Mouse (Mus musculus): ENCODE results near the gene Racgap1. TPM values are rescaled to one million over a fixed set of nuclear protein-coding genes. Genes with fewer than 3 reads are reported as not detected.

Gene Racgap1
- polyA plus RNA-seq, 1 experiment from 2014 or later = 139 TPM

GRCm38 (mm10) chr15:99663964-99664599 lies 12.6 kb upstream of the Racgap1 start:
- Histone ChIP-seq H3K4me3 (replicated peaks) (peak overlapping the region; percentile 47), H3K36me3 (no peaks in the 10 kb centered on the region), H3K4me1 (replicated peaks) (peaks cover 27% of the 10 kb centered on the region), H3K27ac (no peak overlapping the region), H3K9me3 (no peaks in the 10 kb centered on the region), H3K9ac (replicated peaks) (peak overlapping the region; percentile 45), H3K4me2 (peak overlapping the region; percentile 91), H3K27me3 (peaks cover 49% of the 10 kb centered on the region)
- ATAC-seq (ENCODE audit: insufficient number of reproducible peaks, insufficient read depth, low FRiP score, low TSS enrichment, low read depth) = no peak
- 2% methylated on average over 17 of the region's 17 CpGs for WGBS

GRCm38 (mm10) chr15:99662371-99662770 lies 10.9 kb upstream of the Racgap1 start:
- Histone ChIP-seq H3K9ac (replicated peaks) (no peak overlapping the region), H3K4me1 (replicated peaks) (peaks cover 24% of the 10 kb centered on the region), H3K36me3 (no peaks in the 10 kb centered on the region), H3K27me3 (peaks cover 40% of the 10 kb centered on the region), H3K9me3 (no peaks in the 10 kb centered on the region), H3K4me3 (replicated peaks) (no peak overlapping the region), H3K27ac (no peak overlapping the region), H3K4me2 (no peak overlapping the region)
- WGBS = 28% methylated on average over 7 of the region's 7 CpGs
- ATAC-seq (ENCODE audit: insufficient number of reproducible peaks, insufficient read depth, low FRiP score, low TSS enrichment, low read depth) = no peak

GRCm38 (mm10) chr15:99661121-99661830 lies 9.8 kb upstream of the Racgap1 start:
- H3K9ac ChIP-seq (replicated peaks) = no peak overlapping the region
- no peaks in the 10 kb centered on the region for H3K9me3 ChIP-seq
- 92% methylated on average over 15 of the region's 15 CpGs for WGBS
- peaks cover 38% of the 10 kb centered on the region for H3K27me3 ChIP-seq
- H3K4me3 ChIP-seq (replicated peaks) = no peak overlapping the region
- H3K4me1 ChIP-seq (replicated peaks) = peaks cover 24% of the 10 kb centered on the region
- H3K4me2 ChIP-seq = no peak overlapping the region
- no peak overlapping the region for H3K27ac ChIP-seq
- no peaks in the 10 kb centered on the region for H3K36me3 ChIP-seq
- no peak for ATAC-seq (ENCODE audit: insufficient number of reproducible peaks, insufficient read depth, low FRiP score, low TSS enrichment, low read depth)

DNA sequence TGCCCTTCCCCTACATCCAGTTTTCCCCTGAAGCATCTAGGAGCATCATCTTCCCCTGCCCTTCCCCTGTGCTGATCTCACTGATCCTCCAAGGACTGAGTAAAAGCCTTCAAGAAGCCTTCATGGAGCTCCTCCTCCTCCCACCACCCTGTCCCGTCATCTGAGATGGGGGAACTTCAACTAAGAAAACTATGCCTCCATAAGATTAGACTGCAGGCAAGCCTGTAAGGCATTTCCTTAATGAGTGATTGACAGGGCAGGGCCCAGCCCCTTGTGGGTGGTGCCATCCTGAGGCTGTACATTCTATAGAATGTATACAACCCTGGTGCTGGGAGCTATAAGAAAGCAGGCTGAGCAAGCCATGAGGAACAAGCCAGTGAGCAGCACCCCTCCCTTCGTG lies 7.0 kb upstream of the Racgap1 start:
- 50% methylated on average over 2 of the region's 2 CpGs for WGBS
- no peak overlapping the region for H3K27ac ChIP-seq
- H3K9me3 ChIP-seq = no peaks in the 10 kb centered on the region
- peaks cover 14% of the 10 kb centered on the region for H3K4me1 ChIP-seq (replicated peaks)
- no peak for ATAC-seq (ENCODE audit: insufficient number of reproducible peaks, insufficient read depth, low FRiP score, low TSS enrichment, low read depth)
- no peak overlapping the region for H3K4me2 ChIP-seq
- H3K36me3 ChIP-seq = no peaks in the 10 kb centered on the region
- peaks cover 41% of the 10 kb centered on the region for H3K27me3 ChIP-seq
- no peak overlapping the region for H3K4me3 ChIP-seq (replicated peaks)
- no peak overlapping the region for H3K9ac ChIP-seq (replicated peaks)

GRCm38 (mm10) chr15:99655956-99656355 lies 4.5 kb upstream of the Racgap1 start:
- no peak for ATAC-seq (ENCODE audit: insufficient number of reproducible peaks, insufficient read depth, low FRiP score, low TSS enrichment, low read depth)
- Histone ChIP-seq H3K36me3 (no peaks in the 10 kb centered on the region), H3K9me3 (no peaks in the 10 kb centered on the region), H3K9ac (replicated peaks) (no peak overlapping the region), H3K4me3 (replicated peaks) (no peak overlapping the region), H3K4me2 (no peak overlapping the region), H3K4me1 (replicated peaks) (peaks cover 10% of the 10 kb centered on the region), H3K27me3 (peaks cover 49% of the 10 kb centered on the region), H3K27ac (no peak overlapping the region)
- WGBS = 42% methylated on average over 9 of the region's 9 CpGs

GRCm38 (mm10) chr15:99653876-99654275 lies 2.4 kb upstream of the Racgap1 start:
- H3K27ac ChIP-seq = no peak overlapping the region
- H3K4me1 ChIP-seq (replicated peaks) = peaks cover 30% of the 10 kb centered on the region
- 2% methylated on average over 21 of the region's 21 CpGs for WGBS
- H3K9me3 ChIP-seq = no peaks in the 10 kb centered on the region
- peak overlapping the region; percentile 45; the same call in 1 of the 2 replicates for H3K9ac ChIP-seq (replicated peaks)
- no peaks in the 10 kb centered on the region for H3K36me3 ChIP-seq
- peaks cover 49% of the 10 kb centered on the region for H3K27me3 ChIP-seq
- peak overlapping the region; percentile 29 for H3K4me3 ChIP-seq (replicated peaks)
- peak overlapping the region; percentile 51 for H3K4me2 ChIP-seq
- no peak for ATAC-seq (ENCODE audit: insufficient number of reproducible peaks, insufficient read depth, low FRiP score, low TSS enrichment, low read depth)

- 2% methylated on average over 8 of the region's 8 CpGs for WGBS
- Histone ChIP-seq H3K27me3 (peaks cover 49% of the 10 kb centered on the region), H3K9me3 (no peaks in the 10 kb centered on the region), H3K4me1 (replicated peaks) (peaks cover 35% of the 10 kb centered on the region), H3K9ac (replicated peaks) (0 out of 2 replicates have a peak overlapping the region, but pooled peaks have one; percentile 45), H3K36me3 (no peaks in the 10 kb centered on the region), H3K4me3 (replicated peaks) (peak overlapping the region; percentile 29), H3K27ac (no peak overlapping the region), H3K4me2 (peak overlapping the region; percentile 51)
- ATAC-seq (ENCODE audit: insufficient number of reproducible peaks, insufficient read depth, low FRiP score, low TSS enrichment, low read depth) = no peak
Measured at GRCm38 (mm10) chr15:99653291-99653690, 1.8 kb upstream of the Racgap1 start.

DNA sequence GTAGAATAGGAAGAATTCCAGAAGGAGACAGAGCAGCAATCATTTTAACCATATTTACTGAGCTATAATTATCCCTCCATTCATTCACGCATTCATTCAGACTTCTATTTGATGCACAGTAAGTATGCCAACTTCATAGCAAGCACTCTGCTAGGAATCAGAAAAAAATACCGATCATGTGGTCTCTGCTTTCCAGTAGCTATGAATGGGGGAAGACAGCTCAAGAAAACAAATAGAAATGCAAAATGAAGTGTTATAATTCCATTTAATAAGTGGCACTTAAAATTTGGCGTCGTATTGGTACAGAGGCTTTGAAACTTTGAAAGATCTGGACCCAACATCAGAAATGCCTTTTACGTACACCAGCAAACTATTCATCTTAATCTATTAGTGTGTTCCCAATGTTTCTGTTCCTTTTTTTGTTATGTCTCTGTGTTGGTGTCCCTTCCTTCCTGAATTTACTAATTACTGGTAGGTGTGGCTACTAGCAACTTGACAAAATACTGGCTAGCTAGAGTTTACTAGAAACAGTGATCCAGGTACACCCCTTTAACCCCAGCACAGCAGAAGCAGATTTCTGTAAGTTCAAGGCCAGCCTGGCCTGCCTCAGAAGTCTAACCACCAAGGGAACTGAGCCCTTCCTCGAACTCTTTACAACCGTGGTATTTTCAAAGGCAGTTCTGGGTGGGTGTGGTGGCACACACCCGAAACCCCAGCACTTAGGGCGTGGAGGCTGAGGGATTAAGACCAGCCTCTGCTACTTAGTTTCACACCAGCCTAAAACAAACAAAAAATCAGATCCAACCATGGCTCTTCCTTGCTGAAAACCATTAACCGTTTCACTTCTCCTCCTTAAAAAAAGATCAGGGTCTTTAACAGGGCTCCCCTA lies 772 bp upstream of the Racgap1 start:
- Histone ChIP-seq H3K9ac (replicated peaks) (no peak overlapping the region), H3K4me1 (replicated peaks) (peaks cover 42% of the 10 kb centered on the region), H3K9me3 (no peaks in the 10 kb centered on the region), H3K27ac (no peak overlapping the region), H3K27me3 (peaks cover 49% of the 10 kb centered on the region), H3K4me2 (peak overlapping the region; percentile 74), H3K4me3 (replicated peaks) (peak overlapping the region; percentile 86), H3K36me3 (no peaks in the 10 kb centered on the region)
- no peak for ATAC-seq (ENCODE audit: insufficient number of reproducible peaks, insufficient read depth, low FRiP score, low TSS enrichment, low read depth)
- 72% methylated on average over 10 of the region's 10 CpGs for WGBS

DNA sequence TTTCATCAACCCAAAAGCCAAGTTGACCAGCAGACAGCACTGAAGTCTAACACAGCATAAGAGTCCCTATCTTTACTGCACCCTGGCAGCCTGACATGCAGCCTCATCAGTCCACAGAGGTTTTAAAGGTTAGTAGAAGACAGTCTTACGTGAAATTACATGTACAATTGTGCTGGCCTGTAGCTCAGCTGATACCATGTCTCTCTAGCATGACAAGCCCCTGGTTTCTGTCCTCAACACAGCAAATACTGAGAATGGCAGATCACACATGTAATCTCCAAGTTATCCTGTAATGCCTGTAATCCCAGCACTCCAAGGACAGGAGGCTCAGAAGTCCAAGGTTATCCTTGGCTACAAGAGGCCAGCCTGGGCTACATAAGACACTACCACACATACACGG lies 1.2 kb downstream of the Racgap1 start:
- ATAC-seq (ENCODE audit: insufficient number of reproducible peaks, insufficient read depth, low FRiP score, low TSS enrichment, low read depth) = no peak
- Histone ChIP-seq H3K27ac (no peak overlapping the region), H3K9ac (replicated peaks) (peak overlapping the region; percentile 79), H3K36me3 (no peaks in the 10 kb centered on the region), H3K9me3 (no peaks in the 10 kb centered on the region), H3K27me3 (peaks cover 30% of the 10 kb centered on the region), H3K4me2 (peak overlapping the region; percentile 74), H3K4me3 (replicated peaks) (peak overlapping the region; percentile 86), H3K4me1 (replicated peaks) (peaks cover 55% of the 10 kb centered on the region)
- WGBS = 53% methylated on average over 2 of the region's 2 CpGs

- Histone ChIP-seq H3K27me3 (peaks cover 19% of the 10 kb centered on the region), H3K4me3 (replicated peaks) (no peak overlapping the region; the same call in 1 of the 2 replicates), H3K9ac (replicated peaks) (peak overlapping the region; percentile 40), H3K27ac (no peak overlapping the region), H3K36me3 (no peaks in the 10 kb centered on the region), H3K4me2 (peak overlapping the region; percentile 74), H3K9me3 (no peaks in the 10 kb centered on the region), H3K4me1 (replicated peaks) (peaks cover 61% of the 10 kb centered on the region)
- ATAC-seq (ENCODE audit: insufficient number of reproducible peaks, insufficient read depth, low FRiP score, low TSS enrichment, low read depth) = no peak
- WGBS = 36% methylated on average over 6 of the region's 6 CpGs
Measured at GRCm38 (mm10) chr15:99649067-99649761, 2.2 kb downstream of the Racgap1 start.

All from limb, embryonic 12.5 days (tissue).